12 mouse cellular contexts compared by ENCODE assay signal in genomic region chr15:82184183-82184582, GRCm38 (mm10). TPM values are rescaled to one million over a fixed set of nuclear protein-coding genes. Genes with fewer than 3 reads are reported as not detected.
DNase-seq lines count a peak whose midpoint lies in the region; ATAC-seq and TF ChIP-seq lines count a peak whose summit lies in the region.
"Had no signal": no experiment of that assay in that cellular context is flagged by ENCODE, and none has a peak within 500 bp of the region (broad histone marks: within the 10 kb centered on the region; RNA-seq: fewer than 3 reads in every experiment).

No protein-coding gene starts in this region.

- WGBS in heart, embryonic 10.5 days: 28% methylated on average over 7 of the region's 7 CpGs
- 70% methylated on average over 7 of the region's 7 CpGs for WGBS in stomach, embryonic 14.5 days
- WGBS in stomach, postnatal 0 days: 74% methylated on average over 7 of the region's 7 CpGs

- H3K27ac ChIP-seq in heart, embryonic 10.5 days: peak overlapping the region; percentile 81
- H3K27ac ChIP-seq in stomach, embryonic 14.5 days (ENCODE audit: low read length): no peak overlapping the region
- no peak overlapping the region for H3K27ac ChIP-seq in stomach, postnatal 0 days (replicated peaks)

- no peak for TF ChIP-seq CTCF in stomach, postnatal 0 days (IDR thresholded peaks at IDR 0.05; ENCODE audit: low read depth)

- peaks cover 51% of the 10 kb centered on the region for H3K4me1 ChIP-seq in heart, embryonic 10.5 days
- H3K4me1 ChIP-seq in stomach, embryonic 14.5 days (ENCODE audit: control insufficient read depth, insufficient read depth, low read length): no peaks in the 10 kb centered on the region
- H3K4me1 ChIP-seq in stomach, postnatal 0 days (replicated peaks; ENCODE audit: control insufficient read depth, insufficient read depth): no peaks in the 10 kb centered on the region

- intact Hi-C loops in heart, postnatal 10 days (cut with DNase I): no loop called here

- H3K9me3 ChIP-seq in heart, embryonic 10.5 days: peaks cover 5% of the 10 kb centered on the region; the same call in 1 of the 2 replicates
- peaks cover 7% of the 10 kb centered on the region; the same call in 1 of the 2 replicates for H3K9me3 ChIP-seq in stomach, embryonic 14.5 days (ENCODE audit: control insufficient read depth, low read depth, low read length)
- H3K9me3 ChIP-seq in stomach, postnatal 0 days (ENCODE audit: control insufficient read depth, low read length): 0 out of 2 replicates have a peak, but pooled peaks cover 2% of the 10 kb centered on the region

- H3K4me2 ChIP-seq in stomach, embryonic 14.5 days (replicated peaks; ENCODE audit: low read depth, low read length): no peak overlapping the region
- no peak overlapping the region for H3K4me2 ChIP-seq in stomach, postnatal 0 days (replicated peaks; ENCODE audit: low read depth)

- peaks cover 91% of the 10 kb centered on the region for H3K36me3 ChIP-seq in heart, embryonic 10.5 days
- H3K36me3 ChIP-seq in stomach, embryonic 14.5 days (ENCODE audit: control insufficient read depth, insufficient read depth, low read length): peaks cover 96% of the 10 kb centered on the region
- peaks cover 77% of the 10 kb centered on the region for H3K36me3 ChIP-seq in stomach, postnatal 0 days (ENCODE audit: control insufficient read depth, insufficient read depth, low read length)

- H3K27me3 ChIP-seq in heart, embryonic 10.5 days (ENCODE audit: insufficient read depth, poor library complexity, severe bottlenecking): no peaks in the 10 kb centered on the region
- no peaks in the 10 kb centered on the region for H3K27me3 ChIP-seq in stomach, embryonic 14.5 days (ENCODE audit: control insufficient read depth, insufficient read depth, low read length)
- no peaks in the 10 kb centered on the region for H3K27me3 ChIP-seq in stomach, postnatal 0 days (ENCODE audit: control insufficient read depth, insufficient read depth, low read length)

- 0 out of 2 replicates have a peak overlapping the region, but pooled peaks have one; percentile 31 for H3K4me3 ChIP-seq in heart, embryonic 10.5 days
- H3K4me3 ChIP-seq in stomach, embryonic 14.5 days (ENCODE audit: low read depth, low read length): no peak overlapping the region
- H3K4me3 ChIP-seq in stomach, postnatal 0 days (ENCODE audit: low read depth, low read length): no peak overlapping the region

- TF ChIP-seq EP300 in stomach, postnatal 0 days (optimal IDR thresholded peaks at IDR 0.05): no peak

- ATAC-seq in stomach, embryonic 14.5 days (ENCODE audit: insufficient number of reproducible peaks, insufficient read depth, low FRiP score, low read depth): peak; percentile 73; the same call in 1 of the 2 replicates
- ATAC-seq in stomach, postnatal 0 days (ENCODE audit: low FRiP score, low TSS enrichment): no peak
- ATAC-seq: hindbrain, postnatal 0 days had no signal

- peak; percentile 95 for DNase-seq in heart, embryonic 10.5 days (ENCODE audit: low spot score)
- DNase-seq in heart, postnatal 10 days: no peak
- DNase-seq in stomach, postnatal 0 days (ENCODE audit: low spot score): no peak
- DNase-seq in kidney, postnatal 25 days: peak; percentile 71 to 82
- DNase-seq in cerebellum, postnatal 36 days: no peak
- DNase-seq in thymus, postnatal 36 days: no peak
- no peak for DNase-seq in layer of hippocampus, adult 8-10 months (ENCODE audit: low spot score in 2 of 2)
- DNase-seq: B cell, adult 2 months; cerebellum, adult 18-20 months; lung, adult 2 months had no signal

- H3K9ac ChIP-seq in stomach, embryonic 14.5 days (replicated peaks; ENCODE audit: low read depth, low read length): no peak overlapping the region
- H3K9ac ChIP-seq in stomach, postnatal 0 days (ENCODE audit: low read length): no peak overlapping the region

RNA-seq across cellular contexts. Expression of gene Shisa8, which starts 28.4 kb away (rescaled TPM):
- 0.11 and 0.13 TPM in 2 replicates for polyA plus RNA-seq in heart, embryonic 10.5 days (2016; fragmentation: Nextera tagmentation; extraction: Ambion mirVana)
- under 1 TPM in 1 of 2 experiments, not detected in 1; 0.36 TPM for total RNA-seq in heart, postnatal 10 days (2021)
- 0.30 and 0.39 TPM in 2 replicates for polyA plus RNA-seq in stomach, embryonic 14.5 days (2014; fragmentation: Nextera tagmentation; extraction: Ambion mirVana)
- polyA plus RNA-seq in stomach, postnatal 0 days (2015; fragmentation: Nextera tagmentation; extraction: Ambion mirVana): 0.06 and 0.23 TPM in 2 replicates
- total RNA-seq in layer of hippocampus, adult 8-10 months (2022): 1 to 10 TPM; 1.6 to 3.5 (median 2.0) TPM

RNA-seq across cellular contexts. Expression of gene Srebf2, which starts 37.2 kb away (rescaled TPM):
- 129 and 133 TPM in 2 replicates for polyA plus RNA-seq in heart, embryonic 10.5 days (2016; fragmentation: Nextera tagmentation; extraction: Ambion mirVana)
- total RNA-seq in heart, postnatal 10 days (2021): 10 to 100 TPM; 35.1 to 38.8 TPM
- 128 and 133 TPM in 2 replicates for polyA plus RNA-seq in stomach, embryonic 14.5 days (2014; fragmentation: Nextera tagmentation; extraction: Ambion mirVana)
- polyA plus RNA-seq in stomach, postnatal 0 days (2015; fragmentation: Nextera tagmentation; extraction: Ambion mirVana): 119 and 127 TPM in 2 replicates
- 100 to 1,000 TPM; 175 to 214 (median 189) TPM for total RNA-seq in layer of hippocampus, adult 8-10 months (2022)

RNA-seq across cellular contexts. Expression of gene Tnfrsf13c, which starts 40.0 kb away (rescaled TPM):
- 0.20 TPM in 1 of 2 replicates, not detected in the other for polyA plus RNA-seq in heart, embryonic 10.5 days (2016; fragmentation: Nextera tagmentation; extraction: Ambion mirVana)
- under 1 TPM; 0.27 to 0.69 TPM for total RNA-seq in heart, postnatal 10 days (2021)
- polyA plus RNA-seq in stomach, embryonic 14.5 days (2014; fragmentation: Nextera tagmentation; extraction: Ambion mirVana): 0.18 TPM in 1 of 2 replicates, not detected in the other
- polyA plus RNA-seq in stomach, postnatal 0 days (2015; fragmentation: Nextera tagmentation; extraction: Ambion mirVana): not detected in 2 replicates
- under 1 TPM in 2 of 4 experiments, not detected in 2; 0.69 to 0.80 TPM for total RNA-seq in layer of hippocampus, adult 8-10 months (2022)

RNA-seq across cellular contexts. Expression of gene Ccdc134, which starts 56.5 kb away (rescaled TPM):
- polyA plus RNA-seq in heart, embryonic 10.5 days (2016; fragmentation: Nextera tagmentation; extraction: Ambion mirVana): 13.5 and 19.4 TPM in 2 replicates
- 1 to 10 TPM; 5.1 to 5.5 TPM for total RNA-seq in heart, postnatal 10 days (2021)
- polyA plus RNA-seq in stomach, embryonic 14.5 days (2014; fragmentation: Nextera tagmentation; extraction: Ambion mirVana): 17.7 and 18.4 TPM in 2 replicates
- 8.2 and 8.5 TPM in 2 replicates for polyA plus RNA-seq in stomach, postnatal 0 days (2015; fragmentation: Nextera tagmentation; extraction: Ambion mirVana)
- total RNA-seq in layer of hippocampus, adult 8-10 months (2022): 10 to 100 TPM; 10.4 to 14.3 (median 13.0) TPM

Comparison
In these comparisons a context has a peak if more than half of its experiments do, and no peak if none do; other contexts are left out.
1. DNase-seq: peak in heart, embryonic 10.5 days (single experiment) and kidney, postnatal 25 days (2 of 2); none in heart, postnatal 10 days (0 of 2), stomach, postnatal 0 days (single experiment), cerebellum, postnatal 36 days (0 of 2), thymus, postnatal 36 days (0 of 2) and layer of hippocampus, adult 8-10 months (0 of 2).